Mouse (Mus musculus) myocyte (in vitro differentiated cells): ENCODE measurements around the gene Adra2b. TPM values are rescaled to one million over a fixed set of nuclear protein-coding genes. Genes with fewer than 3 reads are reported as not detected.

ENCODE experiments used
- H3K27me3 ChIP-seq: one replicate; pipeline ENCODE4 v1.6.1; 2011; ENCODE audit not compliant: control insufficient read depth, insufficient read depth, insufficient read length
- H3K36me3 ChIP-seq: one replicate; pipeline ENCODE4 v1.6.1; 2011; ENCODE audit not compliant: control insufficient read depth, insufficient read depth
- H3K4me2 ChIP-seq: one replicate; pipeline ENCODE4 v1.6.1; 2011; ENCODE audit warnings: low read depth, control low read depth
- H3K4me3 ChIP-seq: one replicate; pipeline ENCODE4 v1.5.1; 2011; ENCODE audit warnings: mild to moderate bottlenecking, control low read depth, moderate library complexity
- H3K79me2 ChIP-seq: one replicate; pipeline ENCODE4 v1.6.1; 2011; ENCODE audit not compliant: control insufficient read depth, insufficient read depth
- H3ac ChIP-seq: one replicate; pipeline ENCODE4 v1.6.1; 2011; ENCODE audit not compliant: control insufficient read depth, insufficient read length
- CEBPB ChIP-seq: IDR thresholded peaks from 2 replicates; pipeline ENCODE4 v1.6.1; 2011; ENCODE audit warnings: mild to moderate bottlenecking, moderate library complexity; ENCODE audit not compliant: poor library complexity, insufficient read depth, severe bottlenecking
- E2F4 ChIP-seq: IDR thresholded peaks from one replicate; pipeline ENCODE4 v1.6.1; 2011; ENCODE audit warnings: mild to moderate bottlenecking, control low read depth, moderate library complexity; ENCODE audit not compliant: insufficient read depth
- MAX ChIP-seq: IDR thresholded peaks from one replicate; pipeline ENCODE4 v1.6.1; 2011; ENCODE audit warnings: low read depth, mild to moderate bottlenecking, control low read depth
- MYOD1 ChIP-seq, 3 experiments: IDR thresholded peaks; one replicate each; pipeline ENCODE4 v1.6.1; 2011; ENCODE audit warnings: control low read depth in 2 of 3, low read depth in 2 of 3, mild to moderate bottlenecking in 2 of 3, moderate library complexity in 1 of 3; ENCODE audit not compliant: insufficient read length in 2 of 3, control insufficient read depth in 1 of 3
- MYOG ChIP-seq, 3 experiments: IDR thresholded peaks; one replicate each; pipeline ENCODE4 v1.6.1; 2011; ENCODE audit warnings: control low read depth in 2 of 3, low read depth in 2 of 3, mild to moderate bottlenecking in 2 of 3; ENCODE audit not compliant: insufficient read length in 2 of 3, control insufficient read depth in 1 of 3, insufficient read depth in 1 of 3
- POLR2A ChIP-seq: IDR thresholded peaks from one replicate; pipeline ENCODE4 v1.6.1; 2011; ENCODE audit warnings: low read depth, mild to moderate bottlenecking, control low read depth, moderate library complexity; ENCODE audit not compliant: insufficient read length
- POLR2AphosphoS2 ChIP-seq: IDR thresholded peaks from one replicate; pipeline ENCODE4 v1.6.1; 2011; ENCODE audit warnings: low read depth, control low read depth; ENCODE audit not compliant: insufficient read length
- REST ChIP-seq: IDR thresholded peaks from one replicate; pipeline ENCODE4 v1.6.1; 2011; ENCODE audit warnings: mild to moderate bottlenecking, control low read depth, moderate library complexity; ENCODE audit not compliant: insufficient read depth, insufficient read length
- SRF ChIP-seq: IDR thresholded peaks from one replicate; pipeline ENCODE4 v1.6.1; 2011; ENCODE audit warnings: low read depth; ENCODE audit not compliant: control insufficient read depth, insufficient read length
- TCF12 ChIP-seq: IDR thresholded peaks from one replicate; pipeline ENCODE4 v1.6.1; 2011; ENCODE audit warnings: mild to moderate bottlenecking, control low read depth; ENCODE audit not compliant: poor library complexity, insufficient read depth, severe bottlenecking
- TCF3 ChIP-seq: IDR thresholded peaks from one replicate; pipeline ENCODE4 v1.6.1; 2011; ENCODE audit warnings: low read depth, control low read depth; ENCODE audit not compliant: insufficient read length
- USF1 ChIP-seq: IDR thresholded peaks from one replicate; pipeline ENCODE4 v1.6.1; 2011; ENCODE audit warnings: low read depth, mild to moderate bottlenecking, control low read depth, moderate library complexity
- polyA plus RNA-seq: library from polyadenylated mRNA; unstranded; fragments of >200 nt; fragmentation: generic; extraction: Trizol; gene quantifications from one replicate; pipeline ENCODE4 v1.2.1, GENCODE M21; 2012; ENCODE audit warnings: missing spikeins

The Adra2b gene
- polyA plus RNA-seq, 1 experiment, result not detected

DNA sequence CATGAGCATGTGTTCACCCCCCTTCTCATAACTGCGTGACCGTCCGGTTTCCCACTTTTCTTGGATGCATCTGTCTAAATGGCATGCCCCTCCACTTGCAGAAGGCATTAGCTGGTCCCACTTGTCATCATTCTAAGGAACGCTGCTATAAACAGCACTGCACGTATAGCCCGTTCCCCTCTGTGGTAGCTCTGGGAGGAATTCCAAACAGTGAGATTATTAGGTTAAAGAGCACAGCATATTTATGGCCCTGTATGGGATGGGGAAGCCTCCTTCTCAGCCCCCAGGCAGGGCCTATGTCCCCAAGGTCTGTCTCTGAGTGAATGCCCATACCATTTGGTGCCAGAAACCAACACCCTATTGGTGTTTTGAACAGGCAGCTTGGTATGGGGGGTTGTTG is 48.1 kb downstream of the Adra2b start:
- TF ChIP-seq TCF12, result no peak
- no peak for TF ChIP-seq MYOD1 (IDR thresholded peaks at IDR 0.05; ENCODE audit: control insufficient read depth in 1 of 3, insufficient read length in 2 of 3, low read depth in 2 of 3)
- TF ChIP-seq USF1, result no peak
- TF ChIP-seq CEBPB, result no peak
- TF ChIP-seq POLR2A, result no peak
- no peak for TF ChIP-seq MYOG (IDR thresholded peaks at IDR 0.05; ENCODE audit: control insufficient read depth in 1 of 3, insufficient read depth in 1 of 3, insufficient read length in 2 of 3, low read depth in 2 of 3)
- no peak for TF ChIP-seq E2F4
- TF ChIP-seq POLR2AphosphoS2, result no peak
- no peak for TF ChIP-seq REST
- TF ChIP-seq TCF3, result no peak
- TF ChIP-seq SRF, result no peak
- TF ChIP-seq MAX, result no peak
- peaks cover 14% of the 10 kb centered on the region for H3K27me3 ChIP-seq
- H3K36me3 ChIP-seq, result no peaks in the 10 kb centered on the region
- no peak overlapping the region for H3K4me3 ChIP-seq
- H3K79me2 ChIP-seq, result no peaks in the 10 kb centered on the region
- no peak overlapping the region for H3K4me2 ChIP-seq
- no peak overlapping the region for H3ac ChIP-seq

DNA sequence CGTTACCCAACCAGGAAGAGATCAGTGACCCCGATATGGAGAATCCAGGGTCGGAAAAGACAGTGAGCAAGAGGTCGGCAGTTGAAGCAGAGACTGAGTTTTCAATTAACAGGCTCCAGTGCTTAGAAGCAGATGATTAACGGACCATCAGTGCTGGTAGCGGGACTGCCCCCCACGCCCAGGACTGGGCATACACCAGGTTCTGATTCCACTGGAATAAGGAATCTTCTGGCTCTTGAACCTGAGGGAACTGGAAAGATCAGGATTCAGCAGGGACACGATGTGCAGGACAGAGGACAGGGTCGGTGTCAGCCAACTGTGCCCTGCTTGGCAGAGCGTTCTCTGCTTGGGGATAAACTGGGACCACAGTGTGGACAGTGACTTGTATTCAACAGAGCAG is 52.8 kb downstream of the Adra2b start:
- H3K79me2 ChIP-seq, result no peaks in the 10 kb centered on the region
- TF ChIP-seq TCF12 (no peak), MAX (no peak), POLR2AphosphoS2 (no peak), POLR2A (no peak), REST (no peak), E2F4 (no peak)

DNA sequence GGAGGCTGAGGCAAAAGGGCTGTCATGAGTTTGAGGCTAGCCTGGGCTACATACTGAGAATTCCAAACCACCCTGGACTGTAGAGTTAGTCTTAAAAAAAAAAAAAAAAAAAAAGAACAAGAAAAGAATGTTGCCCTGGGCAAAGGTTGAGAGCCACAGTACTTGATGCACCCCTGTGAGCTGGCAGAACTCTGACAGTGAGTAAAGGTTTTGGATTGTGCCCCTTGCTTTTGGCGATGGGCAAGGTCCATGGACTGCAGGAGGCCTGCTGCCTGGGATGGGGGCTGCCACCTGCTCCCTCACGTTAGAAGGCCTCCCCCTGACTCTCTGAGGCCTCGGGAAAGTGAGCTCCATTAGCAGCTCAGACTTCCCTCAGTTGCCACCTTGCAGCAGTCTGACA is 53.7 kb downstream of the Adra2b start:
- Histone ChIP-seq H3K79me2 (no peaks in the 10 kb centered on the region), H3K27me3 (peaks cover 22% of the 10 kb centered on the region), H3ac (no peak overlapping the region), H3K36me3 (no peaks in the 10 kb centered on the region), H3K4me3 (no peak overlapping the region), H3K4me2 (no peak overlapping the region)
- no peak for TF ChIP-seq USF1
- TF ChIP-seq REST, result no peak
- no peak for TF ChIP-seq MYOG (IDR thresholded peaks at IDR 0.05; ENCODE audit: control insufficient read depth in 1 of 3, insufficient read depth in 1 of 3, insufficient read length in 2 of 3, low read depth in 2 of 3)
- TF ChIP-seq MYOD1 (IDR thresholded peaks at IDR 0.05; ENCODE audit: control insufficient read depth in 1 of 3, insufficient read length in 2 of 3, low read depth in 2 of 3), result no peak
- TF ChIP-seq SRF, result no peak
- no peak for TF ChIP-seq E2F4
- no peak for TF ChIP-seq TCF3
- no peak for TF ChIP-seq POLR2A
- no peak for TF ChIP-seq CEBPB
- no peak for TF ChIP-seq TCF12
- TF ChIP-seq POLR2AphosphoS2, result no peak
- TF ChIP-seq MAX, result no peak

More for the DNA sequence above, 52.8 kb downstream of the Adra2b start:
- Histone ChIP-seq H3K27me3 (peaks cover 22% of the 10 kb centered on the region), H3K36me3 (no peaks in the 10 kb centered on the region), H3K4me3 (no peak overlapping the region), H3ac (no peak overlapping the region), H3K4me2 (no peak overlapping the region)

Other genes with a start within 250 kb of the Adra2b start
- gene Ncaph, start 229.3 kb upstream of the Adra2b start, polyA plus RNA-seq, result 14.2 TPM
- 1.2 TPM for gene Itpripl1, start 219.8 kb upstream of the Adra2b start, polyA plus RNA-seq
- gene 1810024B03Rik, start 154.9 kb upstream of the Adra2b start, polyA plus RNA-seq, result 1.1 TPM
- 41.2 TPM for gene Snrnp200, start 154.8 kb upstream of the Adra2b start, polyA plus RNA-seq
- 53.9 TPM for gene Ciao1, start 115.4 kb upstream of the Adra2b start, polyA plus RNA-seq
- 23.0 TPM for gene Tmem127, start 115.3 kb upstream of the Adra2b start, polyA plus RNA-seq
- 25.9 TPM for gene Stard7, start 93.0 kb upstream of the Adra2b start, polyA plus RNA-seq
- 4.5 TPM for gene Dusp2, start 27.0 kb upstream of the Adra2b start, polyA plus RNA-seq
- gene Astl, start 24.6 kb upstream of the Adra2b start, polyA plus RNA-seq, result 0.01 TPM
- not detected for gene Gpat2, start 62.0 kb downstream of the Adra2b start, polyA plus RNA-seq
- gene Fahd2a, start 81.4 kb downstream of the Adra2b start, polyA plus RNA-seq, result 5.9 TPM
- gene Kcnip3, start 158.9 kb downstream of the Adra2b start, polyA plus RNA-seq, result 0.28 TPM
- gene Prom2, start 178.3 kb downstream of the Adra2b start, polyA plus RNA-seq, result not detected
- 1.4 TPM for gene Zfp661, start 223.9 kb downstream of the Adra2b start, polyA plus RNA-seq
- gene Mrps5, start 224.0 kb downstream of the Adra2b start, polyA plus RNA-seq, result 72.0 TPM